Mouse (Mus musculus) right cerebral cortex, postnatal 14 days (tissue): ENCODE results near the gene Wnt7b.

Experiments used
- DNase-seq: peaks from one replicate; pipeline ENCODE4 v3.0.0; 2022

Wnt7b gene

DNA sequence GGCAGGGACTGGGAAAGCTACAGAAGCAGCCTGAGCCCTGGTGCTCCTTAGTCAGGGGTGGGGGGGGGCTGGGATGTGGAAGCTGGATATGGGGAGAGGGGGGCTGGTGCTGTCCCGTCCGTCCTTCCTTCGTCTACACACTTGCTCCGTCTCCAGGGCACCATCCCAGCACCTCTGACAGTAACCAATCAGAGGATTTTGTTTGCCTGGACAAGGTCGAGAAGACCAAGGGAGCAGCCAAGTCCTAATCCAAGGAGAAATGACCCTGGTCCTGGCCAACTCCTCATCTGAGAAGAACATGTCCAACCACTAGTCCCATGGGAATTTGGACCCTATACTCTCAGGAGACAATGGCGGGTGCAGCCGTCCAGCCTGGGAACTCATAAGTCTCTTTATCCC is 18.4 kb upstream of the Wnt7b start:
- no peak for DNase-seq

DNA sequence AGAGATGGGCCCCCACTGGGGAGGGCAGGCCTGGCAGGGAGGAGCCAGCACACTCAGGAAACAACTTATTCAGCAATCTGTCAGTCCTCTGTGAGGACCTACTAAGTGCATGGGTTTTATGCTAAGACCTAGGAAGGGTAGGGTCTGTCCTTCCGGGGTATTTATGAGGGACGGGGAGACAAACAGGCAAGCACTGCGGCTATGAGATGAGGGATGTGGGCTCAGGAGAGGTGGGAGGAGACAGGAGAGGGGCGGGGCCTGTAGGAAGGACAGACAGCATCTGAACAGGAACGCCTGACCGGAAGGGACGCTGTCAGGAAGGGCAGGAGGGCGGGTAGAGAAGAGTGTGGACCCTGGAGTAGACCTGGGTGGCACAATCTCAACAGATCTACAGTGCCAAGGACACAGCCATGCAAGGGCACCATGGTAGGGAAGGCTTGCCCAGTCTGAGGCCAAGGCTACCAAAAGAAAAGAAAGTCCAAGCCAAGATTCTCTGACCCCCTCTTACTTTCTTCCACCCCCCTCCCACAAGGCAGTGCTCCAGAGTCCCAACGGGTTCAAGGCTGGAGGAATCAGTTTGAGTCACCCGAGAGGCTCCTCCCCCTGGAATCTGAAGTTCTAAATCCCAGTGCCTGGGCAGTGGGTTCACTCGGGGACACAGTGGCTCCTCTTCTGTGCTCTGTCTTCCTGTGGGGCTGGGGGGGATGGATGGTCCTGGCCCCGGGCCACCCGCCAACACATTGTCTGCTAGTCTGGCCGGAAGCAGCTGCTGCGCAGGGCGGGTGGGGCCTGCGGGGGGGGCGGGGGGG is 17.8 kb upstream of the Wnt7b start:
- peak; percentile 72 for DNase-seq

- DNase-seq: peak; percentile 75
These were observed 17.0 kb upstream of the Wnt7b start for GRCm38 (mm10) chr15:85598984-85599886.

DNA sequence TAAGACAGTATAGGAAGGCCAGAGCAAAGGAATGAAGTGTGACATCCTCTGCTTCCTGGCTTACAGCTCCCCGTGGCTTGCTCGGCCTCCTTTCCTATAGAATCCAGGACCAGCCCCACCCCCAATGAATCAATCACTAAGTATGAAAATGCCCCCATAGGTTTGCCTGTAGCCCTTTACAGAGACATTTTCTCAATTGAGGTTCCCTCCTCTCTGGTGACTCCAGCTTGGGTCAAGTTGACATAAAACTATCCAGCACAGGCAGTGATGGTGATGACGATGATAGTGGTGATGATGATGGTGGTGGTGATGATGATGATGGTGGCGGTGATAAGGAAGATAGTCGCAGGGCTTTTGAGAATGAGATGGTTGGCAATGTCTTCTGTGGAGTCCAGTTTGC is 16.2 kb upstream of the Wnt7b start:
- DNase-seq: no peak

- no peak for DNase-seq
These were observed 15.1 kb upstream of the Wnt7b start for GRCm38 (mm10) chr15:85597403-85597802.

DNA sequence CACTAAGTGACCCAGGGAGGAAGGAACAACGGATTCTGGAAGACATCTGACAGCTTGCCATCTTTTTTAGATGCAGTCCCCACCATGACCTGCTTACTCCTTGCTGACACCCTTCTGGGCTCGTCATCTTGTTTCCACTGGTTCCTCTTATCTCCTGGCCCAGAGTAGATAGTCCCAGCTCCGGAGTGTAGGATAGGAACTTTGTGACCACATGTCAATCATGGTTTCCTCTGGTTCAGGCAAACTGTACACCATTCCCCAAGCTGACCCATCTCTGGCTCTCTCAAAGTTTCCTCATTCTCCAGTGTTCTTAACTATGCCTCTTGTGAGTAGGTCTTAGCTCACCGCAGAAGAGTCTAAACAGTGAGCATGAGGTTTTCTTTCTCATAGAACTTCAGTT is 10.4 kb upstream of the Wnt7b start:
- no peak for DNase-seq

- DNase-seq: no peak
These were observed 8.6 kb upstream of the Wnt7b start for GRCm38 (mm10) chr15:85590831-85591230.

DNA sequence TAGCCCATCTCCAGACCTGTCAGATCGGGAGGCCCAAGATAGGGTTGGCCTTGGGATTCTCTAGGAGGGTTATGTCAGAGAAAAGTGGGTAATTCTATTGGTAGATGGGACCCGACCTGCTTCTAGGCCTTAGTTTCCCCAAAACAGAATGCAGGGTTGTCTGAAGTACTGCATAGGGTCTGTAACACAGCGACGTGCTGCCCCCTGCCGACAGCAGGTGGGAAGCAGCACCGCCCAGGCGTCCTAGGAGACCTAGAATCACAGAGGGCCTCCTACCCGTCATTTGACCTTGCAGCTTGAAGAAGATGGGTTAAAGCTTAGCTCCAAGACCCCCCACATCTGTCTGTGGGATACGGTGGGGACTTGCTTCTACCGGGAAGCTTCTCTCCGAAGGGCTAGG is 1.2 kb upstream of the Wnt7b start:
- peak; percentile 78 for DNase-seq

GRCm38 (mm10) chr15:85583024-85583423 is 751 bp upstream of the Wnt7b start:
- peak; percentile 87 for DNase-seq

DNA sequence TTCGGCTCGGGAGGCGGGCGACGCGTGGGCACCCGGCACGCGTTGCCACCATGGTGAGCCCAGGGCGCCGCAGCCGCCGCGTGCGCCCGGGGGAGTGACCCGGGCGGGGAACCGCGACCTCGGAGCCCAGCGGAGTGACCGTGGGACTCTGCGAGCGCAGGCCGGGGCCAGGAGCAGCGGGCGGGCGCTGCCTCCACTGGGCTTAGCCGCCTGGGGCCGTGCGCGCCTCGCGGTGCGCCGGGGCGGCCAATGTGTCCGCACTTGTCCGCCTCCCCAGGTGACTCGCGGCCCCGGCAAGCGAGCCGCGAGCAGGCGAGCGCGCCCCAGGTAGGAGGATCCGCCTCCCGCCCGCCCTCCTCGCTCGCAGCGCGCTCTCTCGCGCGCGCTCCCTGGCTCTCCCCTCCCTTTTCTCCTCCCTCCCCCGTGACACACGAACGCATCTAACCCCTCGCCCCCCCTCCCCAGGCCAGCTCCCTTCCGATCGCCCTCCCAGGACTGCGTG is 659 bp downstream of the Wnt7b start:
- no peak for DNase-seq

- DNase-seq: no peak
These were observed 1.2 kb downstream of the Wnt7b start for GRCm38 (mm10) chr15:85580934-85581562.

DNA sequence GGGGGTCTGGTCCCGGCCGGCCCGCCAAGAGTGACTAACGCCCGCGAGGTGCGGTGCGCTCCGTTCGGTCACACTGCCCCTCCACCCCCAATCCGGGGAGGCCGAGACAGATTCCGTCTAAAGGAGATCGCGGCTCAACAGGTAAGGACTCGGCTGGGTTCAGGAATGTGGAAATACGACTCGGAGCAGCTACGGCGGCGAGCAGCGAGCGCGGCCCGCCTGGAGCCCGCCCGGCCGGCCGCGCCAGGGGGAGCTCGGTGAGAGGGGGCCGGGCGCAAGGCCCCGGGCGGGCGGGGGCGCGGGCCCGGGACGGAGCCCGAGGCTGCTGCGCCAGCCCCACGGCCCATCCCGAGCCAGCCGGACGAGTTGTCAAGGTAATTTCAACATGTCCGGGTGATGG is 1.8 kb downstream of the Wnt7b start:
- DNase-seq: no peak

DNA sequence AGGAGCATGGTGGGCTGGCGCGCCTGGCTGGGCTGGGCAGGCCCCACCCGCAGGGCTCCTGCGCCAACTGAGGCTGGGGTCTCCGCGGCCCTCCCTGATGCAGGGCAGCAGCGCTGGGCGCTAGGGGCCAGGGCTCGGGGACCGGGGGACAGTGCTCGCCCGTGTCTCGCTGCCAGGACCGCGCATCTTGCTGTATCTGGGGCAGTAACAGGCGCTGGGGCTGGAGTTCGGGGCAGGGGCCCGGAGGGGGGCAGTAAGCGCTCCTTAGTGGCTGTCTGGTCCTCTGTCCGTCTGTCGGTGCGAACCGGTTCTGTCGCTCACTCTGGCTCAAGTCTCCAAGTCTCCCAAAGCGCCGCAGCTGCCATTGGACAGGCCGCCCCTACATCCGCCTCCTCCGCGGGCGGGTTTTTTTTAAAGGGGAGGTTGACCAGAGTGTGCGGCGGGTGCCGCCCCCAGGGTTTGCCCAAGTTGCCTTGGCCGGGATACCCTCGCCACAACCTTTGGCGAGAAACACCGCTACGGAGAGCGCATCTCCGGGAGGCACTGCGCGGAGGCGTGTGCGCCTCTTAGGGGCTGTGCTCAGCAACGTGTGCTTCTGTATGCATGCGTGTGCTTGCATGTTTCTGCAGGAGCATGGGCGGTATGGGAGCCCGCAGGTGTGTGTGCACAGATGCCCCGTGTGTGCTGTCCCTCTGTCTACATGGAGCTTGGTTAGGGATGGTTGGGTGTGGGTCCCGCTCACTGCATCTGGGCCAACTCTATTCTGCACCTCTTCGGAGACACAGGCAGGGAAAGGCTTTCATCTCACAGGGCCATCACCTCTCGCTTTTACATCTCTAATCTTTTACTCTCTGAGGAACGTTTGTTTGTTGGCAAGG is 4.5 kb downstream of the Wnt7b start:
- no peak for DNase-seq

DNA sequence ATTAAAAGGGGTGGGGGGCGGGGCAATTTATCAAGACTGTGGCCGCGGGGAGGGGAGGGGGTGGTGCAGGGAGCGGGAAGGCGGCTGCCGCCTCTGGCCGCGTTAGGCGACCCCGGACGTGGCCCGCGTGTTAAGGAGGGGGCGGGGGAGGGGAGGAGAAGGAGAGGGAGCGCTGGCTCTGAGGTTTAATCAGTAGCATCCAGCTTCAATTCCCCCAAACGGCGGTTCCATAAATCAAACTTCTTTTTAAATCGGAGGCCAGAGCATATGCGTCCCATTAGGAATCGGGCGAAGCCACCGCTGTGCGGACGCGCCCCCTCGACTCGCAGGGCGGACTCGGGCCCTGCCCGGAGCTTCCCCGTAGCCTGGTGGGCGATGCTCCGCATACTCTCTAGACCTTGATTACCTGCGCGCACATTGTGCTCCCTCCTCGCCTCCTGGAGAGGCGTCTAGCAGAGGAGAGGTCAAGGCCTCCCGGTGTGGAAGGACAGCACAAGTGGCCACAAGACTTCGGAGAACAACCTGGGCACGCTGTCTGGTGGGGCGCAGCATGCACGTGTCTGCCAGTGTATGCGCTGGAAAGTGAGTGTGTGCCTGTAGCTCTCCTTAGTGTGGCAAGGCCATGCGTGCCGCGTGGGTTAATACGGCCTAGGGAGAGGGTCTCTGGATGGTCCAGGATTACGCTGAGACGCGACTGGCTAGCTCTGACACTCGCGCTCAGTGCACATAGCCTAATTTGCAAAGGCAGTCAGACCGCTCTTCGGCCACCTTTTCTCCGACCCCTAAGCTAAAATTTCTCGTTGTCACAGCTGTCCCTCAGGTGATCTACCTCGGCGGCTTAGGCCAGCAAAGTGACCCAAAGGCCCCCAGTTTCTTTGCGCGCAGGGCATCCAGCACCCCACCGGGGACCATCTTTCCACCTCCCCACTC is 5.5 kb downstream of the Wnt7b start:
- no peak for DNase-seq

DNA sequence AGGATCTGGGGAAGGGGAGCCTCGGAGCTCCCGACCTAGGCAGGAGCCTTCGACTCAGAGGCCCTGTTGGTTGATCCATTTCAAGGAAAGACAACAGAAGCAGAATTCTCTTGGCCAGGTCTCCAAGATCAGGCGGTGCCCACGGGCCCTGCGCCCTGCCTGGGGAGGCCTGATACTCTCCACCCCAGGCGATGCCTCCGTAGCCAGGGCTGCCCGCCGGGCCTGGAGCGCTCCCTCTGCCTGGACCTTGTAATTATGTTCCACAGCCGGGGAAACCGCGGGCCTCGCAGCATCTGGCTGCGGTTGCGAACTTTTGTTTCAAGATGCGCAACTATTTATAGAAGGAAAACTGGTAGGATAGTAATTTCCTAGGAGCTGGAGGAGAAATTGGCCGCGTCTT is 6.2 kb downstream of the Wnt7b start:
- no peak for DNase-seq

GRCm38 (mm10) chr15:85574558-85574957 is 7.7 kb downstream of the Wnt7b start:
- DNase-seq: no peak

- DNase-seq: no peak
These were observed 8.2 kb downstream of the Wnt7b start for GRCm38 (mm10) chr15:85574086-85574485.

DNA sequence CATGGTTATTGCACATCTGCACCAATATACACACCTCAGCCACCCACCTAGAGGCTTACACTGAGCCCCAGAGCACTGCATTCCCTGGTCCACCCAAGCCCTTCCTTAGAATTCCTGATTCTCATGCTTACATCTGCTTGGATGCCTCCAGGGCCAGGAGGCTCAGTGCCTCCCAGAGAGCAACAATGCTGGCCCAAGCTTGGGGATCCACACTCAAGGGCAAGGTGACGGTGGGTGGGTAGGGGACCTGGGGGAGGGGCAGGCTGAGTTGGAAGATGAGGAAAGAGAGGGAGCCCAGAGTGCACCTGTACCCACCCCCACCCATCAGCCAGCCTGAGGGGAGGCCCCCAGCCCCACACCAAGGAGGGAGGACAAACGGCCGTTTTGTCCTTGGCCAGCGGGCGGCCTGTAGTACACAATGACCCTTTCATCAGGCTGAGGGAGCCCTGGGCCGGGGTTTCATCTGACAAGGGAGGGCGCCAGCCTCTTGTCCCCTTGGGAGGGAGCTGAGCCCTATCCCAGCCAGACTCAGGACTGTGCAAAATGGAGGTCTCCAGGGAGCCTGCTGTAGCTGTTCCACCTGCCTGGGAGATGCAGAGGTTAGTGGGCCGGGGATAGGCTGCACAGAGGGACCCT is 9.5 kb downstream of the Wnt7b start:
- peak; percentile 35 for DNase-seq

GRCm38 (mm10) chr15:85569995-85570734 is 12.1 kb downstream of the Wnt7b start:
- no peak for DNase-seq
